Mouse (Mus musculus) forebrain, postnatal 0 days (tissue): ENCODE measurements around the gene D930048N14Rik. TPM values are rescaled to one million over a fixed set of nuclear protein-coding genes. Genes with fewer than 3 reads are reported as not detected.
"Not testable (repeated sequence)": the region's sequence is repeated elsewhere in the genome, so short reads cannot be mapped to it uniquely, and the experiment has no call there.

Experiments
- ATAC-seq: fragments of 200-750 bp; cut with Nextera tagmentation; 2 replicates; pipeline ENCODE4 v1.8.0; 2017; ENCODE audit warnings: mild to moderate bottlenecking, moderate library complexity
- DNase-seq: peaks from one replicate; pipeline ENCODE4 v3.0.0-alpha.2; 2015
- H3K27ac ChIP-seq: fragments of 300-500 bp; sonication (generic); 2 replicates; pipeline ENCODE4 v1.5.1; 2014; ENCODE audit warnings: low read depth, mild to moderate bottlenecking, antibody characterized with exemption, low read length, moderate library complexity, mixed read lengths
- H3K27me3 ChIP-seq: fragments of 300-500 bp; sonication (generic); 2 replicates; pipeline ENCODE4 v1.6.1; 2014; ENCODE audit warnings: mild to moderate bottlenecking, low read length, mixed read lengths; ENCODE audit not compliant: insufficient read depth
- H3K36me3 ChIP-seq: fragments of 300-500 bp; sonication (generic); 2 replicates; pipeline ENCODE4 v1.6.1; 2014; ENCODE audit warnings: mild to moderate bottlenecking, moderate library complexity; ENCODE audit not compliant: insufficient read depth
- H3K4me1 ChIP-seq: fragments of 300-500 bp; sonication (generic); 2 replicates; pipeline ENCODE4 v1.6.1; 2014; ENCODE audit warnings: antibody characterized with exemption; ENCODE audit not compliant: insufficient read depth
- H3K4me2 ChIP-seq: fragments of 300-500 bp; sonication (generic); 2 replicates; pipeline ENCODE4 v1.6.1; 2014; ENCODE audit warnings: low read depth, mild to moderate bottlenecking, moderate library complexity
- H3K4me3 ChIP-seq: fragments of 300-500 bp; sonication (generic); 2 replicates; pipeline ENCODE4 v1.5.1; 2014; ENCODE audit warnings: low read depth, low read length, mixed read lengths
- H3K9ac ChIP-seq: fragments of 300-500 bp; sonication (generic); 2 replicates; pipeline ENCODE4 v1.6.1; 2014; ENCODE audit warnings: mild to moderate bottlenecking
- H3K9me3 ChIP-seq: fragments of 300-500 bp; sonication (generic); 2 replicates; pipeline ENCODE4 v1.6.1; 2016; ENCODE audit warnings: low read length
- CTCF ChIP-seq: sonication (generic); IDR thresholded peaks from 2 replicates; pipeline ENCODE4 v1.5.1; 2016; ENCODE audit warnings: antibody characterized with exemption, control low read depth, low read depth
- WGBS: fragments of 180-500 bp; shearing (Covaris S2); extraction: QIAGEN DNeasy Blood & Tissue Kit; methylation state at CpG from one replicate; pipeline ENCODE4 v1.1.7; 2014; 5-methylcytosine and 5-hydroxymethylcytosine counted together
- polyA plus RNA-seq: library from polyadenylated mRNA; unstranded; fragments of >200 nt; fragmentation: Nextera tagmentation; extraction: Ambion mirVana; gene quantifications from 2 replicates; pipeline ENCODE4 v1.2.1, GENCODE M21; 2015
- total RNA-seq: library from RNA; depleted of rRNA; stranded (reverse); fragments of >200 nt; gene quantifications from 2 replicates; pipeline ENCODE4 v1.2.3, GENCODE M21; 2014

Gene D930048N14Rik
- total and polyA plus RNA-seq, 2 experiments from 2014 or later = 0.46 to 1.1 TPM

- no peak for ATAC-seq
- H3K36me3 ChIP-seq = peaks cover 62% of the 10 kb centered on the region
- DNase-seq = no peak
Measured at GRCm38 (mm10) chr11:51627907-51628306, 22.8 kb upstream of the D930048N14Rik start.

GRCm38 (mm10) chr11:51629651-51630314 lies 21.0 kb upstream of the D930048N14Rik start:
- peak; percentile 12; the same call in 1 of the 2 replicates for ATAC-seq

More at GRCm38 (mm10) chr11:51627907-51628306, 22.8 kb upstream of the D930048N14Rik start:
- Histone ChIP-seq H3K27me3 (no peaks in the 10 kb centered on the region), H3K4me3 (no peak overlapping the region), H3K9ac (no peak overlapping the region), H3K4me2 (no peak overlapping the region), H3K4me1 (no peaks in the 10 kb centered on the region), H3K27ac (no peak overlapping the region), H3K9me3 (no peaks in the 10 kb centered on the region)
- WGBS = 91% methylated on average over 8 of the region's 8 CpGs
- no peak for TF ChIP-seq CTCF

GRCm38 (mm10) chr11:51632130-51632753 lies 18.5 kb upstream of the D930048N14Rik start:
- DNase-seq (no peak), ATAC-seq (no peak)
- no peak for TF ChIP-seq CTCF
- Histone ChIP-seq H3K4me2 (no peak overlapping the region), H3K4me1 (peaks cover 8% of the 10 kb centered on the region; the same call in 1 of the 2 replicates), H3K27ac (no peak overlapping the region), H3K36me3 (peaks cover 21% of the 10 kb centered on the region), H3K9me3 (no peaks in the 10 kb centered on the region), H3K4me3 (no peak overlapping the region), H3K27me3 (no peaks in the 10 kb centered on the region), H3K9ac (no peak overlapping the region)
- 88% methylated on average over 6 of the region's 6 CpGs for WGBS

More at GRCm38 (mm10) chr11:51629651-51630314, 21.0 kb upstream of the D930048N14Rik start:
- Histone ChIP-seq H3K27me3 (no peaks in the 10 kb centered on the region), H3K36me3 (peaks cover 43% of the 10 kb centered on the region), H3K4me1 (peaks cover 7% of the 10 kb centered on the region; the same call in 1 of the 2 replicates), H3K27ac (no peak overlapping the region), H3K9me3 (no peaks in the 10 kb centered on the region), H3K4me2 (no peak overlapping the region), H3K4me3 (no peak overlapping the region), H3K9ac (no peak overlapping the region)
- no peak for TF ChIP-seq CTCF
- no peak for DNase-seq
- WGBS = 82% methylated on average over 15 of the region's 15 CpGs

- 92% methylated on average over 7 of the region's 7 CpGs for WGBS
- H3K9ac ChIP-seq, ATAC-seq, H3K27ac ChIP-seq, DNase-seq, H3K4me2 ChIP-seq, H3K27me3 ChIP-seq, H3K4me3 ChIP-seq, H3K9me3 ChIP-seq, H3K4me1 ChIP-seq: not testable (repeated sequence)
- H3K36me3 ChIP-seq = peaks cover 12% of the 10 kb centered on the region
Measured at GRCm38 (mm10) chr11:51633200-51633599, 17.6 kb upstream of the D930048N14Rik start.

- no peak overlapping the region for H3K4me3 ChIP-seq
- H3K36me3 ChIP-seq = peaks cover 8% of the 10 kb centered on the region
- peaks cover 8% of the 10 kb centered on the region; the same call in 1 of the 2 replicates for H3K4me1 ChIP-seq
- 89% methylated on average over 3 of the region's 3 CpGs for WGBS
- no peak for DNase-seq
- H3K27ac ChIP-seq = no peak overlapping the region
- H3K9me3 ChIP-seq = no peaks in the 10 kb centered on the region
- TF ChIP-seq CTCF = no peak
- ATAC-seq = no peak
- no peak overlapping the region for H3K4me2 ChIP-seq
- no peak overlapping the region for H3K9ac ChIP-seq
- H3K27me3 ChIP-seq = no peaks in the 10 kb centered on the region
Measured at GRCm38 (mm10) chr11:51633721-51634120, 17.0 kb upstream of the D930048N14Rik start.

GRCm38 (mm10) chr11:51635127-51635524 lies 15.6 kb upstream of the D930048N14Rik start:
- no peak for DNase-seq
- Histone ChIP-seq H3K27me3 (no peaks in the 10 kb centered on the region), H3K9me3 (no peaks in the 10 kb centered on the region), H3K9ac (peak overlapping the region; percentile 56), H3K4me1 (peaks cover 8% of the 10 kb centered on the region; the same call in 1 of the 2 replicates), H3K4me2 (peak overlapping the region; percentile 54), H3K36me3 (no peaks in the 10 kb centered on the region), H3K27ac (peak overlapping the region; percentile 80), H3K4me3 (peak overlapping the region; percentile 53)
- 15% methylated on average over 6 of the region's 6 CpGs for WGBS
- ATAC-seq = no peak
- TF ChIP-seq CTCF = no peak
